Mouse (Mus musculus): ENCODE measurements at regions not wholly inside any gene's neighbourhood (a gene's known extent, or its start where the extent isn't known, plus 50 kb on each side); places are given as distances from the start of the nearest gene placed in this dataset.
"Not testable (repeated sequence)": the region's sequence is repeated elsewhere in the genome, so short reads cannot be mapped to it uniquely, and the experiment has no call there.

GRCm38 (mm10) chr10:27761402-27761801, 141.8 kb upstream of the Lama2 start:
- no peak for DNase-seq

DNA sequence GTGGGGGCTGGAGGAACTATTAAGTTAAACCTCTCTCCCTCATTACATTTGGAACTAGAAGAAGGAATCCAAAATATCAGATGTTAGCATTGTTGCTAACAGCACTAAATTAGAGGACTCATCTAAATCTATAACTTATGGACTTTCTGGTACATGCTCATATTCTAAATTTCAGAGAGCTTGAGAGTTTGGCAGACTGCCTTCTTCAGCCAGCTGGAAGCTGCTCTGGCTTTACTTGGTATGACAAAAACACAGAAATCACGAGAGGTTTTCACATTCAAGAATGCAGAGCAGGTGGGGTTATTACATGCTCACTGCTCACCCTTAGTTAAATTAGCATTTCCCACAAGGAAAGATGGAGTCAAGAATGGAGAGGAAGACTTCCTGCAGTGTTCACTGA, 182.8 kb upstream of the Lama2 start:
- DNase-seq: no peak

GRCm38 (mm10) chr10:27809539-27809938, 190.0 kb upstream of the Lama2 start:
- no peak for DNase-seq

DNA sequence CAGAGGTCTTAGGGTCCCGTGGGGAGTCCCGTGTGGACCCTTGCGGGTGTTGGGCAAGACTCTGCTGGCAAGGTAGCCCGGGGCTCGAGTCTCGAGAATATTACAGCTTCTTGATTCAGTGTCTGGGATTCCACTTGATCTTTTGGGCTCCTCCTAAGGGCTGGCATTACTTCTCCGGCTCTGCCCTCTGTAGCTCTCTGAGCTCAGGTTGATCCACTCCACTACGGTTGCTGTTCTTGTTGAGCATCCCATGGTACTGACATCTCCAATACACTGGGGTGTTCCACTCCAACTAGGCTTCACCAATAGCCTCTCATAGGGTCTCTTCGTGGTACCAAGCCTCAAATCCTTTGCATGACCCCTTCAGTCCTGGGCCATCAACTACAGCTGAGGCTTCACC, 206.1 kb upstream of the Lama2 start:
- DNase-seq: not testable (repeated sequence)

GRCm38 (mm10) chr10:27828346-27828745, 208.8 kb upstream of the Lama2 start:
- no peak for DNase-seq

- no peak for DNase-seq
Observed at GRCm38 (mm10) chr10:27838666-27839065, 219.1 kb upstream of the Lama2 start.

GRCm38 (mm10) chr10:27841042-27841709, 221.6 kb upstream of the Lama2 start:
- no peak for DNase-seq

GRCm38 (mm10) chr10:27843010-27843409, 223.5 kb upstream of the Lama2 start:
- DNase-seq: peak; percentile 69

DNA sequence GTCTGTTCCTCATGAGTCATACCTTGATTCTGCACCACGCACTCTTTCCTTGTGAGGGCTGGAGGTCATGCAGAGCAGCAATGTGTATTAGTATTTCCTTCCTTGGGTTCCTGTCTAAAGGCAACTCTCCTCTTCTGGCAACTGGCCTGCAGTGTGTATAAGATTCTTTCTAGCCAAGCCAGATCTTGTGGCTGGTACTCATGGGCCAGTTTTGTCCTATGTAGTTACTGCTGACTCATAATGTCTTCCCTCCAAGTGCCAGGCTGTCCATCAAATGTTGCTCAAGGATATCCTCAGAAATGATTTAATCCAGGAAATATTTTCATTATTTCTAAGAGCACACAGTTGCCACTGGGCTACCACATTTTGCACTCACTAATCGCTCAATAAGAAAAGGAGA, 211.0 kb upstream of the Ptprk start:
- peak; percentile 66 for DNase-seq

GRCm38 (mm10) chr10:27880867-27881266, 193.8 kb upstream of the Ptprk start:
- DNase-seq: no peak

DNA sequence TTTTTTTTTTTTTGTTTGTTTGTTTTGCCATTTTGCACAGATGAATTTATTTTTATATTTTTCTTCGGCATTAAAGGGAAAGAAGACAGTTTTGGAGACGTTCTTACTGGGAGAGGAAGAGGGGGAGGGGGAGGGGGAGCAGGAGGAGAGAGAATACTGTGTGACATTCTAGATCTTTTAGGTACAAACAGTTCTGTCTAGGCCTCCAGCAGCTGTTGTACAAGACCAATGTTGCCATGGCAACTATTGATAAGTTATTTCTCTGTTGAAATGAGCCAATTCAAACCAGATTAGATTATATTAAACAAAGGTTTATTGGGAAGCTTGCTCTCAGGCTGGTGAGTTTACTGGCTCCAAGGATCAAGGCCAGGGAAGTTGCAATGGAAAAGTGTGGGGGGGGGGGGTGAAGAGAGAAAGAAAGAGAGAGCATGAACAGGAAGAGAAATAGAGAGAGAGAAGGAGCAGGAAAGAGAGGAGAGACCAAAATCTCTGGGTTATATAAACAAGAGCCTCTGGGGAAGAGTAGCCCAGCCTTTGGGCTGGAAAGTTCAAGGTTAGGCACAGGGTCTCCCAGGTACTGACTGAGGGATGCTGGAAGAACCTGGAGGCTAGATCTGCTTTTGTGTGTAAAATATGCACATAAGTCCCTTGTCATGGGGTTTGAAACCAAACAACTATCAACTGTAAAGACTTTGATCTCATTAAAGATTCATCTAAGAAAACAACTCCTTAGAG, 182.7 kb upstream of the Ptprk start:
- no peak for DNase-seq

GRCm38 (mm10) chr10:27916406-27916805, 158.2 kb upstream of the Ptprk start:
- no peak for DNase-seq

DNA sequence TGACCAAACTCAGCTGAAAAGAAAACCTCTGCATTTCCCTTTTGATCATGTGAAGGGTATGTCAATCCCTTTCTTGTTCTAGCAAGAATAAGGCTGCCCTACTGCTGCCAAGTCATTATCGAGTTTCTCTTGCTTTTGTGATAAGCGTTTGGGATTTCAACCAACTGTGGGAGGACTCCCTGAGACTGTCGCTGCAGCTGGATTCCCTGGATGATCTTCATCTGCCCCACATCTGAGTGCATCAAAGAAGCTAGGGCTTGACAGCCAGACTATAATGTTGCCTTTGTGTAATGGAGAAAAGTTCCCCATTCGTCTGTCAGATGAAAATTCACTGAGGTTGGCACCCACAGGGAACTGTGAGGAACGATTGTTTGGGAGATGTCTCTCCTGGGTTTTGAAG, 147.4 kb upstream of the Ptprk start:
- no peak for DNase-seq

DNA sequence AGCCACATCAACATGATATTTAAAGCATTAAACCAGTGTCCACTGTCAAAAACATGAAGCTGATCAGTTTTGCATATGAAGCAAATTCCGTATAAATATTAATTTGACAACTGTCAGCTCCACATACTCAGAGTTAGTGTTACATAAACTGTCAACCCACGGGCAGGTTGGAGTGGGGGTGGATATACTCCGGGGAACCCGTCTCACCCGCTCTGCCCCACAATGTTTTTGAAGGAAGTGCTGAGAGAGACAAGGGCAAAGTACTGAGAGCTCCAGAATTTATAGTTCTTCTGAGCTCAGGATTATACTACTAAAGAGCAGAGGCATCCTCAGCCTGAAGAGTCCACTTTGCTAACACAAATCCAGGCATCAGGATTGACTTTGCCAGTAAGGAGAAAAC, 132.5 kb upstream of the Ptprk start:
- DNase-seq: no peak

DNA sequence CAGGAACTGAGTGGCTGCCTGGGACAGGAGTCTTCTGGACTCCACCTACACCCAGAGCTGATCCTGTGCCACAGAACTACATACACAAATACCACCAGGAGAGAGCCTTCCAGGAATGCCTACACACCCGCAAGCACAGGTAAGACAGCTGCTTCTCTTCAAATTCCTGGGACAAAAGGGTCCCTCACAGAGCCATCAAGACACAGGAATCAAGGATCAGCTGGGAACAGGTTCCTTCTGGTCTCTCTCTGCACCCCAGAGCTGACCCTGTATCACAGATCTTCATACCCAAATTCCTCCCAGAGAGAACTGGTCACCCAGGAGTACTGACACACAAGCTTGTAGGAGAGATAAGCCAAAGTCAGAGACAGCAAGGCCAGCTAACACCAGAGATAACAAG, 125.5 kb upstream of the Ptprk start:
- DNase-seq: peak; percentile 52

- no peak for DNase-seq
Observed at GRCm38 (mm10) chr10:27968202-27968601, 106.4 kb upstream of the Ptprk start.

DNA sequence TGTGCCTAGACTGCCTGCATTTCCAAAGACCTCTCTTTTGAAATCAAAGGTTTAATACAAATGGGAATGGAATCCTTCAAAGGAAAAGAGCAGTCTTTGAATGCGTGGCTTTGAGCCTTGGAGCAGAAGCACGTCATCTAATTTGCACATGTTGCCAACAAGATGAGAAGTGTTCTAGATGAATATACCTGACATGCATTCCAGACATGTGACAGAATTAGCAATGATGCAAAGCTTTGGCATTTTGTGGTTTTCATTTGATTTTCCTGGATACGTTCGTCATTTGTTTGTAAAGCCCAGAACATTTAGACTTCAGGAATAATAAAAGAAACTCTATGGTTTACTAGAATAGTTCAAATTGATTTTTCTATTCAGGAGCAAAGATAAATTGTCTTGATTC, 90.6 kb upstream of the Ptprk start:
- no peak for DNase-seq

DNA sequence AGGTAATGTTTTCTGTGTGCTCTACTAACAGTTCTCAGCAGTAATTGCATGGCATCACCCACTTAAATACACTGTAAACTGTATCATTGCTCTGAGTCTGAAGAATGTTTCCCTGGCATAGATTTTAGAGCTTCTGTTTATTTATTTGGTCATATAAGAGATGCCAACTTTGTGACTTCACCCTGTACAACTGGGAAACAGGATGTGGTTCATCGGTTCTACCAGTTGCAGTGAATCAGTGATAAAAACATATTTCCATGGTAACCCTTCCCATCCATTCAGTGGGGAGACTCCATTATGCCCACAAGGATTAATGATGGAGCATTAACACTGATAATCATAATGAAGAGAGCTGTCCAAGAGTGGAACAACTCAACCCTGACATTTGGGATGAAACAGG, 89.6 kb upstream of the Ptprk start:
- DNase-seq: no peak

DNA sequence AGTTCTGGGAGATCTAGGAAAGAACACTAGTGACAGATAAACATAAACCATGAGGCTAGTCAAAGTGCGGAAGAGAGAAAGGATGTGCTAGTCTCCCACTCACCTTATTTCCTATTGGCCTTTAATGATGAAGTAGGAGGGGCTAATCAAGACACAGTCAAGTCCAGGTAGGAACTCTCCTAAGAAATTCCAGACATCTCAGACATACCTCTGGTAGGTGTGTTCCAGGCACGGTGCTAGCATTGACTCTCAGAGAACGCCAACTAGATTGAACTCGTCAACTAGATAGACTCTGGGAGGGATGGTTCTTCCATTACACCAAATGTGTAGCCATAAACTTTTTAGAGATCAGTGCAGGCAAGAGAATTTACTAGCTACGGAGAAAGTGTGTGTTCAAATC, 87.6 kb upstream of the Ptprk start:
- DNase-seq: no peak

GRCm38 (mm10) chr10:27988066-27988465, 86.6 kb upstream of the Ptprk start:
- no peak for DNase-seq

DNA sequence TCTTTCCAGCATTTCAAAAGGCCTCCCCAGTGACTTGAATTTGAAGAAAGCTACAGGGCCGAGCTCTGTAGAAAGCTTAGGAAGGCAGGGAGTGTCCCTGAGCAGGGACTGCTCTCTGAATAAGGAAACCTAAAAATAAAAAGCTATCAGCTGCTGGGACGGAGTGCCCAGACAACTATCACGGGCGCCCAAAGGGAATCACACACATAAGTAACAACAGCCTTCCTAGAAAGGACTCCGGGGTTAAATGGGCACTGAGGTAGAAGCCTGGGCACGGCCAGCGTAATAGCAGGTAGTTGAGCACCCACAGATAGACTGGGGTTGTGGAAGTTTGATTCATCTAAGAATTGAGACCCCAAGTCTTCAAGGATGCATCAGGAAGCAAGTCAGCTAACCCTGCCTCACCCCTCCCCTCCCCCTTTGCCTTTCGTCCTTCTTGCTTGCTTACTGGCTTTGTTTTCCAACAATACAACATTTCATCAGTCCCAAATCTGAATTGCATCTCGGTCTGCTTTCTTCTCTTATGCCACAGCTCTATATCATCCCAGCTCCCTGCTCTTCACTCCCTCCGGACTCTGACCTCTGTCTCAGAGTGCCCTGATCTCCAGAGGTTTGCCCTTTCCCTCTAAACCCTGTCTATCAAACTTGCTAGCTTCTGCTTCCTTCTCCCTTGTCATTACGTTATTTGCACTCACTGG, 84.1 kb upstream of the Ptprk start:
- peak; percentile 92 for DNase-seq

GRCm38 (mm10) chr10:27991057-27991365, 83.6 kb upstream of the Ptprk start:
- no peak for DNase-seq

GRCm38 (mm10) chr10:27994376-27995034, 80.1 kb upstream of the Ptprk start:
- DNase-seq: no peak

GRCm38 (mm10) chr10:27995035-27995399, 79.6 kb upstream of the Ptprk start:
- no peak for DNase-seq

Data from heart, adult 11 months (tissue).